Mouse (Mus musculus) heart, embryonic 14.5 days (tissue): ENCODE measurements around the gene Slc27a4. TPM values are rescaled to one million over a fixed set of nuclear protein-coding genes. Genes with fewer than 3 reads are reported as not detected.

ENCODE experiments used
- ATAC-seq: fragments of 200-750 bp; cut with Nextera tagmentation; 2 replicates; pipeline ENCODE4 v1.8.0; 2017; ENCODE audit warnings: low read depth, moderate TSS enrichment; ENCODE audit not compliant: insufficient number of reproducible peaks, insufficient read depth, low FRiP score
- H3K27ac ChIP-seq, 2 experiments: fragments of 200-500 bp in 1 of 2; fragments of 300-500 bp in 1 of 2; sonication (generic) in 1 of 2; replicated peaks in 1 of 2; 2 replicates each; pipeline ENCODE4 v1.5.1; 2012 to 2014; ENCODE audit warnings: low read depth in 2 of 2, low read length in 2 of 2, control low read depth in 1 of 2, mild to moderate bottlenecking in 1 of 2, mixed read lengths in 1 of 2; ENCODE audit not compliant: control insufficient read depth in 1 of 2, insufficient read depth in 1 of 2
- H3K27me3 ChIP-seq: fragments of 300-500 bp; sonication (generic); 2 replicates; pipeline ENCODE4 v1.6.1; 2014; ENCODE audit warnings: mild to moderate bottlenecking, low read length, control low read depth; ENCODE audit not compliant: control insufficient read depth, insufficient read depth
- H3K36me3 ChIP-seq: fragments of 300-500 bp; sonication (generic); 2 replicates; pipeline ENCODE4 v1.6.1; 2014; ENCODE audit warnings: mild to moderate bottlenecking, control low read depth, low read length, mixed read lengths; ENCODE audit not compliant: control insufficient read depth, insufficient read depth
- H3K4me1 ChIP-seq, 2 experiments: fragments of 200-500 bp in 1 of 2; fragments of 300-500 bp in 1 of 2; sonication (generic) in 1 of 2; 2 replicates each; pipeline ENCODE4 v1.6.1; 2012 to 2014; ENCODE audit warnings: low read length in 2 of 2, control low read depth in 1 of 2, mixed read lengths in 1 of 2; ENCODE audit not compliant: control insufficient read depth in 2 of 2, insufficient read depth in 2 of 2
- H3K4me2 ChIP-seq: fragments of 300-500 bp; sonication (generic); 2 replicates; pipeline ENCODE4 v1.6.1; 2014; ENCODE audit warnings: mild to moderate bottlenecking, low read length
- H3K4me3 ChIP-seq, 2 experiments: fragments of 200-500 bp in 1 of 2; fragments of 300-500 bp in 1 of 2; sonication (generic) in 1 of 2; 2 replicates each; pipeline ENCODE4 v1.5.1; 2012 to 2014; ENCODE audit warnings: low read length in 2 of 2, mild to moderate bottlenecking in 2 of 2, control low read depth in 1 of 2, low read depth in 1 of 2, moderate library complexity in 1 of 2; ENCODE audit not compliant: control insufficient read depth in 1 of 2, insufficient read depth in 1 of 2
- H3K9ac ChIP-seq: fragments of 300-500 bp; sonication (generic); 2 replicates; pipeline ENCODE4 v1.6.1; 2014; ENCODE audit warnings: mild to moderate bottlenecking, low read length
- H3K9me3 ChIP-seq: fragments of 300-500 bp; sonication (generic); 2 replicates; pipeline ENCODE4 v1.6.1; 2016; ENCODE audit warnings: low read length, control low read depth; ENCODE audit not compliant: control insufficient read depth
- WGBS: fragments of 180-500 bp; shearing (Covaris S2); extraction: QIAGEN DNeasy Blood & Tissue Kit; methylation state at CpG from one replicate; pipeline ENCODE4 v1.1.7; 2014; 5-methylcytosine and 5-hydroxymethylcytosine counted together
- polyA plus RNA-seq: library from polyadenylated mRNA; unstranded; fragments of >200 nt; fragmentation: Nextera tagmentation; extraction: Ambion mirVana; gene quantifications from 2 replicates; pipeline ENCODE4 v1.2.1, GENCODE M21; 2014

Gene Slc27a4
- polyA plus RNA-seq, 1 experiment from 2014 or later: 9.5 TPM

DNA sequence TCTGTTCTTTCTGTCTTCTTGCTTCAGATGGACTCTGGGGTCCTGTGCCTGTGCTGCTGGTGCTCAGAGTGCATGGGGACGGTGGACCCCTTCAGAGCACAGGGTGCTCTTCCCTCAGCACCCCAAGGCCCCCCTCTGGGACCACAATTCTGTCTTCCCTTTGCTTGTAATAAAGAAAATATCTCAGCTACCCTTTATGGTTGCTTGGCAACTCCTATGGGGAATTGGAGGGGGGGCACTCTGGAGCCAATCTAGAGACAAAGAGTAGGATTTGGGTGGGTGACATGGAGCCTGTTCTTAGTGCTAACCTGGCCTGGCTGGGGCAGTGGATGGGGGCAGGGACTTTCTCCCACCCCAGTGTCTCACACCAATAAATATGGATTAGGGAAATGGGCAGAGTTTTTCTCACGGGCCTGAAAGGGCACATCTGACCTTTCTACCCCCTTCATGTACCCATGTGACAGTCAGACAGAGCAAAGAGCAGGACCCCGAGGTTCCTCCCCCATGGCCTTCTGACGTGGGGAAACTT lies 50.6 kb downstream of the Slc27a4 start:
- Histone ChIP-seq H3K27me3 (peaks cover 7% of the 10 kb centered on the region; the same call in 1 of the 2 replicates), H3K9me3 (no peaks in the 10 kb centered on the region), H3K4me2 (no peak overlapping the region), H3K9ac (no peak overlapping the region), H3K27ac (no peak overlapping the region), H3K36me3 (no peaks in the 10 kb centered on the region), H3K4me1 (no peaks in the 10 kb centered on the region), H3K4me3 (no peak overlapping the region)
- no peak for ATAC-seq
- 48% methylated on average over 4 of the region's 4 CpGs for WGBS

DNA sequence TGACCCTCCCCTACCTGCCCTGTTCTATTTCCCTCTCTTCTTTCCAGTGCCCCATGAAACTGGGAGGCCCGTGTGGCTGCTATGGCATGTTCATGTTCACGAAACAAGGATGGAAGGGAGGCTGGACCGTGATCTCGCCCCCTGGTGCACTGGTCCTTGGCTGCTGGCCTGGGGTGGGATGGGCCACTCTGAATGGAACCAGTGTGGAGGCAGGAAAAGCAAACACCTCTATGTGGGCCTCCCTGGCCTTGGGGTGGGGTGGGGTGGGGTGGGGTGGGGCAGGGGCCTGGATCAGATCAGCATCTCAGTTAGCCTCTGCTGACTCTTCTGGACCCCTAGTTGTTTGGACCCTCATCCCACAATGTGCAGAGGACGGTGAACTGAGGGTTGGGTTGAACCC lies 51.3 kb downstream of the Slc27a4 start:
- Histone ChIP-seq H3K4me3 (no peak overlapping the region), H3K9me3 (no peaks in the 10 kb centered on the region), H3K9ac (no peak overlapping the region), H3K4me2 (no peak overlapping the region), H3K27me3 (no peaks in the 10 kb centered on the region; the same call in 1 of the 2 replicates), H3K4me1 (no peaks in the 10 kb centered on the region), H3K36me3 (no peaks in the 10 kb centered on the region), H3K27ac (no peak overlapping the region)
- no peak for ATAC-seq
- WGBS: 70% methylated on average over 5 of the region's 5 CpGs

DNA sequence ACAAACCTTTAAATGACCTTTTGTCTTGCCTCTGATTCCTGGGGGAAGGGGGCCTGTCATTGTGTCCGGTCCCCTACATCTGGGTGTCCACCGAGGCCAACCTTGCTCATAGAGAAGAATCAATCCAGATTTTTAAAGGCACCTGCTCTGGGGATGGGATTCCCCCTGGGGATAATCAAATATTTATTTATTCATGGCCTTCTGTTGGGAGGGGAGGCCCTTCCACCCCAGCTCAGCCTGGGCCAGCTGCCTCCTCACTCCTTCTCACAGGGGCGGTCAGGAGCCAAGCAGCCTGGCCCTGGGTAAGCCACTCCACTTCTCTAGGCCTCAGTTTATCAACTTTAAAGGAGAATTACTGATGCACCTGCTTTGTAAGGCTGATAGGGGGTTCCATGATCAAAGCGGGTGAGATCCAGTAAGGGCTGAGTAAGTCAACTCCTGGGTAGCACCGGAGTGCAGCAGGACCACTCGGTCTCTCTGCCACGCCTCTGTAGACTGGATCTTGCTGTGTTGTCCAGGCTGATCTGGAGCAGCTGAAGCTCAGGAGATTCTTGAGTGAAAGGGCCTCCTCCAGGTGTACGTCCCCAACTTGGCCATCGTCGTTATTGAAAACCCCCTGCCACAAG lies 53.3 kb downstream of the Slc27a4 start:
- WGBS: 82% methylated on average over 10 of the region's 10 CpGs

DNA sequence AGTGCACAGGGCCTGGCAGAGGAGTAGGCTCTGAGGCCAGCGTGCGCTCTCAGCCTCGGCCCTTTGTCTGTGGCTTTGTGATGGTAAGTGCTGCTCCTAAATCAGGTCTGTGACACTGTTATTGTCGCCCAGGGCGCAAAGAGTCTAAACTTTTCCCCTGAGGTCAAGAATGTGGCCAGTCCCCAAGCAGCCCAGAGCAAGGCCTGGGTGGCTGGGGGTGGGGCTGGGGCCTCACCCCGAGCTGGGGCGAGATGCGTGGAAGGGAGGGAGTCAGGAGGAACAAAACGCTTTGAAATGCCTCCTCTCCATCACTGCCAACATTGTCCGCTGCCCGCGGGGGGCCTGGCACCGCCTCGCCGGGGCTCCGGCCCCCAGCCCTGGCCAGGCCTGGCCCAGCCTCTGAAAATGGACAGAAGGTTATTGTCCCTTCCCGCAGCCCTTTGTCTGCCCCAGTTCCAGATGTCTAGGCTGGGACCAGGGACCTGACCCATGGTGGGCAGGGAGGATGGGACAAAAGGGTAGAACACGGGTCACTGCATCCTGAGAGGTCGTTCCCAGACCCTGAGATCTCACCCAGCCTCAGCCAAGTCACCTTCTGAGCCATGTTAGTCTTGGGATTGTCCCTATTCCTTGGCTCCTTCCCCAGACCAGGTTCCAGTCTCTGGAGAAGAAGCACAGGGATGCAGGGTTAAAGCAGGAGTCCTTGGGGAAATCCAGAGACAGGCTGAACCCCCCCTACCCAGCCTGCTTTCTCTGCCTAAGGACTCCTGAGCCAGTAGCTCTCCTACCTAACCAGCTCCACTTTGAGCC lies 54.2 kb downstream of the Slc27a4 start:
- H3K27me3 ChIP-seq: no peaks in the 10 kb centered on the region; the same call in 1 of the 2 replicates
- H3K4me1 ChIP-seq: no peaks in the 10 kb centered on the region
- H3K9ac ChIP-seq: no peak overlapping the region
- WGBS: 39% methylated on average over 19 of the region's 19 CpGs
- H3K27ac ChIP-seq: no peak overlapping the region
- H3K9me3 ChIP-seq: no peaks in the 10 kb centered on the region
- H3K4me3 ChIP-seq: no peak overlapping the region
- no peaks in the 10 kb centered on the region for H3K36me3 ChIP-seq
- no peak overlapping the region for H3K4me2 ChIP-seq
- ATAC-seq: no peak

More for the DNA sequence above, 53.3 kb downstream of the Slc27a4 start:
- no peak overlapping the region for H3K27ac ChIP-seq
- H3K9me3 ChIP-seq: no peaks in the 10 kb centered on the region
- H3K36me3 ChIP-seq: no peaks in the 10 kb centered on the region
- H3K27me3 ChIP-seq: no peaks in the 10 kb centered on the region; the same call in 1 of the 2 replicates
- H3K4me3 ChIP-seq: no peak overlapping the region
- ATAC-seq: no peak
- no peaks in the 10 kb centered on the region for H3K4me1 ChIP-seq
- no peak overlapping the region for H3K4me2 ChIP-seq
- no peak overlapping the region for H3K9ac ChIP-seq

DNA sequence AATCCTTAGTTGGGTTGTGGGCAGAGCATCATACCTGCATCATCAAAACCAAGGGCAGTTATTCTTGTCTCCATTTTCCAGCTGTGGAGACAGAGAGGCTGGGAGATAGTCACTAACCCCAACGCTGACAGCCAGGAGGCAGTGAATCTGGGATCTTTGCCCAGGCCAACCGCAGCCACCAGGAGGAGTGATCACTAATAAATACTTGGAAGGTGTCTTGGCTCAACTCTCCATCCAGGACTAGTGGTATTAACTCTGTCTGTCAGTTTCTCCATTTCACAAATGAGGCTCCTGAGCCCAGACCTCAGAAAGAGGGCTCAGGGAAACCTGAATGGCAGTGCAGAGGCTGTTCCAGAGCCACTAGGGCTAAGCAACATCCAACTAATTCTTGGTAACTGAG lies 54.9 kb downstream of the Slc27a4 start:
- Histone ChIP-seq H3K27me3 (no peaks in the 10 kb centered on the region; the same call in 1 of the 2 replicates), H3K9ac (no peak overlapping the region), H3K4me1 (no peaks in the 10 kb centered on the region), H3K36me3 (no peaks in the 10 kb centered on the region), H3K4me2 (no peak overlapping the region), H3K9me3 (no peaks in the 10 kb centered on the region), H3K4me3 (no peak overlapping the region), H3K27ac (no peak overlapping the region)
- ATAC-seq: no peak
- 54% methylated on average over 2 of the region's 2 CpGs for WGBS

DNA sequence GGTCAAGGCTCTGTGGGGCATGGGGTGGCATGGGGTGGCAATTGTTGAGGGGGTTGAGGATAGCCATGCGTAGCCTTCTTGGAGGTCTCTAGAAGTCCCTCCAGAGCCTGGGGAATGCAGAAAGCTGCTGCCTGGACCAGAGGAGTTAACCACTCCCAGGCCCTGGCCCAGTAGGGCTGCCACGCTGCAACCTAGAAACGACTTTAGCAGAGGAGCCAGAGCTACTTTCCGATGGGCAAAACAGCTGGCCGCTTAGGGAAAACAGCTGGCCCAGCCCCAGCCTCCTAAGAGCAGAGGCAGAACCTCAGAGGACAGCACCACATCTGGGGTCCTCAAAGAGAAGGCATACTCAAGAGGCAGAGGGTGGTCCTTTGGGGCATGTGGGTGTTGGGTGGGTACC lies 55.5 kb downstream of the Slc27a4 start:
- no peaks in the 10 kb centered on the region for H3K4me1 ChIP-seq
- no peaks in the 10 kb centered on the region for H3K9me3 ChIP-seq
- H3K27ac ChIP-seq: no peak overlapping the region
- H3K9ac ChIP-seq: no peak overlapping the region
- 75% methylated on average over 5 of the region's 5 CpGs for WGBS
- no peaks in the 10 kb centered on the region for H3K36me3 ChIP-seq
- no peak overlapping the region for H3K4me3 ChIP-seq
- no peak for ATAC-seq
- H3K4me2 ChIP-seq: no peak overlapping the region
- no peaks in the 10 kb centered on the region; the same call in 1 of the 2 replicates for H3K27me3 ChIP-seq

DNA sequence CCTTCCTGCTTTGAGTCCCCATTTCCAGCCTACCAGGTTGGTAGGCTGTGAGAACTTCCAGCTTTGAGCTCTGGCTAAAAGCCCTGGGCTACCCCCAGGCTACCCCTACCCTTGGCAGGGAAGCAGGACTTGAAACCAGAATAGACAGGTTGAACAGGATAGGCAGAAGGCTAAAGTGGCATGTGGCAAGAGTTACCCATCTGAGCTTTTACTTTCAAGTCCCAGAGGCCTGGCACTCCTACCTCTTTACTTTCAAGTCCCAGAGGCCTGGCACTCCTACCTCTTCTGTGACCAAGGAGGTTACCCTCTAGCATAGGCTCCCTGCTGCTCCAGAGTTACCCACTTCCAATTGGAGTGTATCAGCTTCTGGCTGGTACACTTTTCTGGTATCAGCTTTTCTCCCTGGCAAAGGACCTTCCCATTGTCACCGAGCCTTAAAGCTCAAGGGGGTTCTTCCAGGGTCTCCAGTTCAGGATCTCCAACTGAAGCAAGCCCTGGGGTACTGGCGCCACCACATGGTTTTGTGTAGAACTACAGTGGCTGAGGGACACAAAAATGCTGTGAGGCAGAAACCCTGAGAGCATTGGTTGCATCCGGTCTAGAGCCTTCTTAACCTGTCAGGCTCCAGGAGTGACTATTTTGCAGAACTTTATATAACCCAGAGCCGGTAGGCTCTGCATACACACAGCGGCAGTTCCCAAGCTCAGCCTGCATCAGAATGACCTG lies 56.5 kb downstream of the Slc27a4 start:
- Histone ChIP-seq H3K9ac (no peak overlapping the region), H3K27me3 (no peaks in the 10 kb centered on the region; the same call in 1 of the 2 replicates), H3K4me3 (no peak overlapping the region), H3K36me3 (no peaks in the 10 kb centered on the region), H3K9me3 (no peaks in the 10 kb centered on the region), H3K4me2 (no peak overlapping the region), H3K4me1 (no peaks in the 10 kb centered on the region), H3K27ac (no peak overlapping the region)
- ATAC-seq: no peak
- 13% methylated on average over 5 of the region's 5 CpGs for WGBS
